Mouse (Mus musculus) frontal cortex, adult 2 months (tissue): ENCODE results near the gene Tecta. TPM values are rescaled to one million over a fixed set of nuclear protein-coding genes. Genes with fewer than 3 reads are reported as not detected.

Source experiments
- DNase-seq, 2 experiments: peaks; one replicate each; pipeline ENCODE4 v3.0.0; 2022; ENCODE audit warnings: low spot score in 1 of 2; ENCODE audit errors: extremely low spot score in 1 of 2
- polyA plus RNA-seq: library from polyadenylated mRNA; depleted of rRNA; stranded (reverse); fragments of >200 nt; gene quantifications from 2 replicates; pipeline ENCODE4 v1.2.3, GENCODE M21; 2012

Tecta gene
- polyA plus RNA-seq, 1 experiment: 0.36 TPM

DNA sequence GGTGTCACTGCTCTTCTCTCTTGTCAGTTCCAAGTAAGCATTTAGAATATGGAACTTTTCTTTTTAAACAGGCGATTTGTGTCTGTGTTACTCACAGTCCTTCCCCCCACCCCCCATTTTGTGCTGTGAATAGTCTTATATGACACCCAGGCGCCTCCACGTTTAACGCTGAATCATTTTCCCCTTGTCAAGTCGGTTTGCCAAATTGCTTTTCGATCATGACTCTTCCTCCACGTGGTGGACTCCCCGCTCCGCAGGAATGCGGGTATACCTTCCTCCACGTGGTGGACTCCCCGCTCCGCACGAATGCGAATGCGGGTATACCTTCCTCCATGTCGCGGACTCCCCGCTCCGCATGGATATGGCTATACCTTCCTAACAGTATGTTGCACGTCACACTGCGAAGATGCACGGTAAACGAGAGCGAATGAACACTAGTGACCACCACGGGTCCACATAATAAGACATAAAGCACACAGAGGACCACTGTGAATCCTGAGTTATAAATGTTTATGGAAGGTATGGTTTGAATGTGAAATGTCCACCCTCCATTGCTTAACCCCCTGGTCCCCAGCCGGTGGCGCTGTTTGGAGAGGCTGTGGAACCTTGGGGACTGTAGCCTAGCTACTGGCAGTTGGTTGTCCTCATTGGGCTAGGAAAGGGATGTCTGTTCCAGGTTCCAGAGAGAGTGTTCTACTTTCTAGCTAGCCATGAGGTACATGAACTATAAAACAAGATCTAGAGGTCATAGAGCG is 74.9 kb downstream of the Tecta start:
- peak; percentile 46 to 71 for DNase-seq

DNA sequence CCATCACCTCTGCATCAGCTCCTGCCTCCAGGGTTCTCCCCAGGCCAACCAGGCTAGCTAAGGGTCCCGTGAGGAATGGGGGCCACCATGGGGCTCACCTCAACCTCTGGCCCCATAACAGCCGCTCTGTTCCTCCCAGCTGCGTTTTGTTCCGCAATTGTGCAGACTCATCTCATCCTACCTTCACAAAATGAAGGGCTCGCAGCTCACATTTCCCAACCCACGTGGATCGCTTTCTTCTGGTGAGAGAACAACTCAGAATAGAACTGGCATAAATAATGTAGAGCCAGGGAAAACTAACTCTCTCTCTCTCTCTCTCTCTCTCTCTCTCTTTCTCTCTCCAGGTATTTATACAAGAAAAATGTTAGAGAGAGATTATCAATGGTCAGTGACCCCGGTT is 76.5 kb downstream of the Tecta start:
- DNase-seq: peak; percentile 35 to 65

DNA sequence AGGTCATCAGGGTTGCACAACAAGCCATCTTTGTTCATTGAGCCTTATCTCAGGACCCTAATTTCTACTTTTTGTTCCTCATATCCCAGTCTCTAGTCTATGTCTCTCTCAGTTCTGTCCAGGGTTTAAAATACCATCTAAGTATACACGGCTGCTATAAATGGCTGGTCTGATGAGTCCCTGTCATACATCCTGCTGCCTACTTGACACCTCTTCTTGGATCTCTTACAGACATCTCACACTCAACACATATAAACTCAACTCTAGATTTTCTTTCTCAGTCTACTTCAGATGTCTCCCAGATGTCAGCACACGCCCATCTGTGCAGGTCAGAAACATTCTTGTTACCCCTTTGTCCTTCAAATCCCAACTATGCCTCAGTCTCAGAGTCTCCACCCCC is 78.3 kb downstream of the Tecta start:
- peak in 1 of 2 experiments; percentile 28 for DNase-seq

DNA sequence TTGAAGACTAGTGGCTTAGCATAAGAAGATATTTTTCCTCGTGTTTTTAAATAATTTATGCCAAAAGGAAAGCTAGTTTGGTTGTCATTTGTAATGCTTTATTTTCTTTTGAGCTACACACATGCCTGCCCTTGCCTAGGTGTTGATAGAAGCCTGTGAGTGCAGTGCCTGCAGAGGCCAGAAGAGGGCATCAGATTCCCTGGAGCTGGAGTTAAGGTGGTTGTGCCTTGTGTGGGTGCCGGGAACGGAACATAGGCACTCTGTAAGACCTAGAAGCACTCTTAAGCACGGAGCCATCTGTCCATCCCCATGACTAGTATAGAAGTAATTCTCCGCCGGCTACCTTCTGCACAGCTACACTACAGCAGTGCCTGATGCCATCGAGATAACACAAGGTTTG is 79.1 kb downstream of the Tecta start:
- no peak for DNase-seq

DNA sequence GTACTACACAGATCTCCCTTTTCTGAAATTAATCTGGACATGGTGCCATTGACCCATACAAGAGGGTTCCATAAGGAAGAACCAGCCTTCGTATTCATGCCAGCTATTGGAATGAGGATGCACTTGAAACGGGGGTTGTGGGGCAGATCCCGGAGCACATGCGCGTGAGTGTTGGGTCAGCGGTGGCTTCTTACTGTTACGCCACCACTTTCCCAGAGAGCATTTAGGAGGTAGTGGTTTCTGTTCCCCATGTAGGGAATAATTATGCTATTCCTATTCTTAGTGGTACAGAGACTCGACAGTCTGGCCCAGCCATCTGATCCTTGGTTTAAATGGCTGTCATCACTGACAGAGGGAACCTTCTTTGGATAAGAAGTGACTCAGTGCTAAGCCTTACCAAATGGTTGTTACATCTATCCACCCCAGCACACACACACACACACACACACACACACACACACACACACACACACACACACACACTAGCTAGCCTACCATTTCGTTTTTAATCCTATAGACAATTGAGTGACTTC is 81.2 kb downstream of the Tecta start:
- DNase-seq: no peak

- DNase-seq: no peak
These were observed 82.4 kb downstream of the Tecta start for GRCm38 (mm10) chr9:42317337-42317736.

- no peak for DNase-seq
These were observed 83.9 kb downstream of the Tecta start for GRCm38 (mm10) chr9:42315816-42316215.

DNA sequence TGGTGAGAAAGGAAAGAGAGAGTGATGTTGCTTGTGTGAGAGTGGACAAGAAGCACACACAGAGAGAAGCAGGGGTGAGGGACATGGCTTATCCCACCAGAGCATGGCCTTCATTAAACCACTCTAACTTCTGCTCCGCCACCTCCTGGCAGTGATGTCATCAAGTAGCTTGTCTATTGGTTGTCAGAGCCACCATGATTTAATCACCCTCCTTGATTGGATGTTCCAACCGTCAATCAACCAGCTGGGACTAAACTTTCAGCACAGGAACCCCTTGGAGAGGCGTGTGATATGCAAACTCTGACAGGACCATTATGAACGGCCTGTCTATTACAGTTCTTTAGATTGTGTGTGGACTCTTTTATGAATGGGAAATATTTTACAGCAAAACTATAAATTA is 84.8 kb downstream of the Tecta start:
- no peak for DNase-seq

GRCm38 (mm10) chr9:42314388-42314787 is 85.3 kb downstream of the Tecta start:
- DNase-seq: no peak

- peak in 1 of 2 experiments; percentile 45 for DNase-seq
These were observed 85.9 kb downstream of the Tecta start for GRCm38 (mm10) chr9:42313872-42314271.

DNA sequence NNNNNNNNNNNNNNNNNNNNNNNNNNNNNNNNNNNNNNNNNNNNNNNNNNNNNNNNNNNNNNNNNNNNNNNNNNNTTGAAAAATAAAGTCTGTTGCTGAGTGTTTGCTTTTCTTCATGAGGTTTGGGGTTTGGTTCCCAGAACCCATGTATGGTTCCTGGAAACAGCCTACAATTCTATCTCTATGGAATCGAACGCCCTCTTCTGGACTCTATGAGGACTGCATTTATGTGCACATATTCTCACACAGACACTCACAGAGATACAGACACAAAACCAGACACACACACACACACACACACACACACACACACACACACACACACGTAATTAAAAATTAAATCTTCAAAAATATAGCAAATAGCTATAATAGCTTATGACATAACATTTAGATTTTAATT is 88.4 kb downstream of the Tecta start:
- DNase-seq: no peak

DNA sequence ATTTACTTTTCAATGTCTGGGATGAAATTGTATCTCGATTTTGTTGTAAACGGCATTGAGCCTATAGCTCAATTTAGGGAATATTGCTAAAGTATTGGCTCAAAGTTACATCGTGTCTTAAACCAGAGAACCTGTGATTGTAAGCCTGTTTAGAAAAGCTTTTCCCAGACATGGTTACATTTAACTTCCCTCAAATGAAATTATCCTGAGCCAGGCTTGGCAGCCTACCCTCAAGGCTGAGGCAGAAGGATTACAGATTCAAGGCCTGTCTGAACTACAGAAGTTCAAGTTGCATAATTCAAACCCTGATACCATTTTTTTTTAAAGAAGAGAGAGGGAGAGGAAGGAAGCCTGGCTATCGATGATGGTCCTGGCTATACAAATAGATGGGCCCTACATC is 95.8 kb downstream of the Tecta start:
- DNase-seq: no peak

- peak in 1 of 2 experiments; percentile 37 for DNase-seq
These were observed 98.6 kb downstream of the Tecta start for GRCm38 (mm10) chr9:42301082-42301633.

GRCm38 (mm10) chr9:42296297-42296922 is 103.3 kb downstream of the Tecta start:
- no peak for DNase-seq

DNA sequence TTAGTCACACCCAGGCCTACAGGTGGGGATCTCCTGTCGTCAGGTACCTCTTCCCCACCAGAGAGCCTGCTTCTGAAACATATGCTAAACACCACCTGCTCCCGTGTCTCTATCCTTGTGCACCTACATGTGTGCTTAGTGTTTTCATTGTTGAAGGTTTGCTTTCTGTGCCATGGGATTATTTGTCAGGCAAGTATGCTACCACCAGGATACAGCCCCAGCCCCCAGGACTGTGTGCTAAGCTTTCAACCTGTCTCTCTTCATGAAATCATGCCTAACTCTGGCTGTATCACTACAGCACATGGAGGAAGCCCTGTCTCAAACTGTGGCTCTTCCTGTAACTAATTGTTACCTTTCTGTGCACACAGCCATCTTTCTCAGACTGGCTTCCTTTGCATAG is 105.6 kb downstream of the Tecta start:
- DNase-seq: no peak

GRCm38 (mm10) chr9:42293596-42293995 is 106.1 kb downstream of the Tecta start:
- no peak for DNase-seq

GRCm38 (mm10) chr9:42293051-42293450 is 106.7 kb downstream of the Tecta start:
- no peak for DNase-seq

- DNase-seq: no peak
These were observed 120.1 kb downstream of the Tecta start for GRCm38 (mm10) chr9:42279676-42280075.
